Comparison of ENCODE assay signal across 8 mouse cellular contexts in genomic region chr2:13793054-13793968, GRCm38 (mm10). TPM values are rescaled to one million over a fixed set of nuclear protein-coding genes. Genes with fewer than 3 reads are reported as not detected.
DNase-seq lines count a peak whose midpoint lies in the region; ATAC-seq and TF ChIP-seq lines count a peak whose summit lies in the region.

No protein-coding gene starts in this region.

- H3K4me1 ChIP-seq in intestine, postnatal 0 days (replicated peaks; ENCODE audit: control insufficient read depth, insufficient read depth, low read length): 0 out of 2 replicates have a peak, but pooled peaks cover 4% of the 10 kb centered on the region
- H3K4me1 ChIP-seq in liver, embryonic 11.5 days (replicated peaks; ENCODE audit: control insufficient read depth, insufficient read depth, low read length): no peaks in the 10 kb centered on the region
- H3K4me1 ChIP-seq in stomach, embryonic 16.5 days (ENCODE audit: control insufficient read depth, insufficient read depth, low read length): no peaks in the 10 kb centered on the region

- TF ChIP-seq CTCF in brain, embryonic 14.5 days (IDR thresholded peaks at IDR 0.05; ENCODE audit: borderline replicate concordance, extremely low read depth, insufficient read depth, insufficient read length): 0 out of 2 replicates have a peak, but pooled peaks have one; percentile 1
- no peak for TF ChIP-seq CTCF in intestine, postnatal 0 days (IDR thresholded peaks at IDR 0.05; ENCODE audit: low read depth)

- H3K36me3 ChIP-seq in intestine, postnatal 0 days (ENCODE audit: control insufficient read depth, insufficient read depth): no peaks in the 10 kb centered on the region
- no peaks in the 10 kb centered on the region for H3K36me3 ChIP-seq in liver, embryonic 11.5 days (ENCODE audit: control insufficient read depth, insufficient read depth, low read length)
- H3K36me3 ChIP-seq in stomach, embryonic 16.5 days (ENCODE audit: control insufficient read depth, insufficient read depth, low read length): no peaks in the 10 kb centered on the region

- peak overlapping the region; percentile 86 for H3K4me2 ChIP-seq in intestine, postnatal 0 days (replicated peaks; ENCODE audit: low read depth)
- H3K4me2 ChIP-seq in liver, embryonic 11.5 days: peak overlapping the region; percentile 86
- H3K4me2 ChIP-seq in stomach, embryonic 16.5 days (ENCODE audit: low read depth, low read length): peak overlapping the region; percentile 98

- H3K9me3 ChIP-seq in intestine, postnatal 0 days (ENCODE audit: control insufficient read depth): no peaks in the 10 kb centered on the region
- H3K9me3 ChIP-seq in liver, embryonic 11.5 days (ENCODE audit: control insufficient read depth, low read length): no peaks in the 10 kb centered on the region
- no peaks in the 10 kb centered on the region for H3K9me3 ChIP-seq in stomach, embryonic 16.5 days (replicated peaks; ENCODE audit: control insufficient read depth, low read length)

- DNase-seq in adrenal gland, adult (ENCODE audit: inconsistent age in 2 of 2, low spot score in 1 of 2): peak; percentile 9 to 69
- no peak for DNase-seq in adrenal gland, adult 8-10 months
- peak; percentile 81 for DNase-seq in brain, embryonic 14.5 days (ENCODE audit: low read depth)
- peak; percentile 25 to 42 for DNase-seq in heart, adult 18-20 months
- peak; percentile 61 for DNase-seq in liver, embryonic 11.5 days (ENCODE audit: low spot score)
- peak; percentile 77 for DNase-seq in neural tube, embryonic 10.5 days (ENCODE audit: extremely low spot score, low spot score)

- H3K27me3 ChIP-seq in intestine, postnatal 0 days (replicated peaks; ENCODE audit: control insufficient read depth, insufficient read depth, low read length): peaks cover 25% of the 10 kb centered on the region
- peaks cover 38% of the 10 kb centered on the region for H3K27me3 ChIP-seq in liver, embryonic 11.5 days (replicated peaks; ENCODE audit: control insufficient read depth, insufficient read depth, low read length)
- H3K27me3 ChIP-seq in stomach, embryonic 16.5 days (ENCODE audit: control insufficient read depth, insufficient read depth, low read length): peaks cover 23% of the 10 kb centered on the region

- WGBS in intestine, postnatal 0 days: under 1% methylated on average over 89 of the region's 89 CpGs
- WGBS in liver, embryonic 11.5 days: 1% methylated on average over 89 of the region's 89 CpGs
- under 1% methylated on average over 89 of the region's 89 CpGs for WGBS in stomach, embryonic 16.5 days

- no peak overlapping the region for H3K27ac ChIP-seq in intestine, postnatal 0 days (ENCODE audit: low read depth, low read length)
- H3K27ac ChIP-seq in liver, embryonic 11.5 days (ENCODE audit: low read depth, low read length): no peak overlapping the region
- no peak overlapping the region for H3K27ac ChIP-seq in stomach, embryonic 16.5 days (ENCODE audit: low read length)

- H3K4me3 ChIP-seq in intestine, postnatal 0 days (ENCODE audit: low read depth, low read length): peak overlapping the region; percentile 51
- H3K4me3 ChIP-seq in liver, embryonic 11.5 days (ENCODE audit: low read depth, low read length): peak overlapping the region; percentile 55
- peak overlapping the region; percentile 60 for H3K4me3 ChIP-seq in stomach, embryonic 16.5 days (replicated peaks; ENCODE audit: low read length)

- 0 out of 2 replicates have a peak overlapping the region, but pooled peaks have one; percentile 8 for H3K9ac ChIP-seq in intestine, postnatal 0 days (ENCODE audit: low read depth, low read length)
- 0 out of 2 replicates have a peak overlapping the region, but pooled peaks have one; percentile 16 for H3K9ac ChIP-seq in liver, embryonic 11.5 days (ENCODE audit: low read depth, low read length)
- H3K9ac ChIP-seq in stomach, embryonic 16.5 days (ENCODE audit: low read length): peak overlapping the region; percentile 66

- no peak for ATAC-seq in intestine, postnatal 0 days
- peak; percentile 57 for ATAC-seq in liver, embryonic 11.5 days (replicated peaks; ENCODE audit: low FRiP score)
- ATAC-seq in stomach, embryonic 16.5 days (ENCODE audit: insufficient read depth, low FRiP score): peak; percentile 77

- no peak for TF ChIP-seq POLR2A in brain, embryonic 14.5 days (IDR thresholded peaks at IDR 0.05; ENCODE audit: borderline replicate concordance, extremely low read depth, insufficient read depth, insufficient read length, poor library complexity, severe bottlenecking)

RNA-seq across cellular contexts. Expression of gene St8sia6, which starts 0.6 kb away (rescaled TPM):
- total RNA-seq in adrenal gland, adult 8-10 months (2022): 1 to 10 TPM in 3 of 4 experiments, under 1 TPM in 1; 0.74 to 1.8 (median 1.1) TPM
- 0.37 and 0.70 TPM in 2 replicates for polyA plus RNA-seq in brain, embryonic 14.5 days (2012; rRNA removed)
- 1 to 10 TPM; 3.0 to 3.4 TPM for total RNA-seq in heart, adult 18-20 months (2021)
- 0.60 and 0.65 TPM in 2 replicates for polyA plus RNA-seq in intestine, postnatal 0 days (2015; fragmentation: Nextera tagmentation; extraction: Ambion mirVana)
- 0.07 and 0.16 TPM in 2 replicates for polyA plus RNA-seq in liver, embryonic 11.5 days (2014; fragmentation: Nextera tagmentation; extraction: Ambion mirVana)
- polyA plus RNA-seq in stomach, embryonic 16.5 days (2015; fragmentation: Nextera tagmentation; extraction: Ambion mirVana): 0.50 and 0.80 TPM in 2 replicates

Comparison
In these comparisons a context has a peak if more than half of its experiments do, and no peak if none do; other contexts are left out.
1. H3K9ac ChIP-seq: peak in every context shown above with its lines; median percentile 66 in stomach, embryonic 16.5 days; 16 in liver, embryonic 11.5 days; 8 in intestine, postnatal 0 days.